Mouse (Mus musculus): ENCODE results near the gene Cryba1.

- TF ChIP-seq CTCF (IDR thresholded peaks at IDR 0.05; ENCODE audit: extremely low read depth, insufficient read depth, low read length) = no peak
- no peak for TF ChIP-seq POLR2A (IDR thresholded peaks at IDR 0.05; ENCODE audit: extremely low read depth, insufficient read depth, low read length)
These were observed 32.1 kb downstream of the Cryba1 start for GRCm38 (mm10) chr11:77693026-77693425.
